ENCODE assay signal across 8 mouse cellular contexts in genomic region chr7:30534633-30535577, GRCm38 (mm10). TPM values are rescaled to one million over a fixed set of nuclear protein-coding genes. Genes with fewer than 3 reads are reported as not detected.
A peak's percentile ranks its signal among the peaks of the same experiment; 100 is the strongest.
DNase-seq lines count a peak whose midpoint lies in the region; ATAC-seq lines count a peak whose summit lies in the region.

TSS of gene Arhgap33 (minus strand) at chr7:30535060.

- ATAC-seq in intestine, embryonic 14.5 days (replicated peaks; ENCODE audit: low FRiP score, low TSS enrichment, low read depth): peak; percentile 94

- peak within 1 kb of the TSS; percentile 90 for H3K4me2 ChIP-seq in intestine, embryonic 14.5 days (ENCODE audit: low read length)

- H3K27me3 ChIP-seq in intestine, embryonic 14.5 days (replicated peaks; ENCODE audit: control insufficient read depth, insufficient read depth, low read length): no peaks in the 10 kb centered on the region

- intact Hi-C loops in gastrocnemius, postnatal 14 days (cut with DNase I; ENCODE audit: low total_unique reads): no loop called here
- intact Hi-C loops in left cerebral cortex, postnatal 14 days (cut with DNase I): no loop called here

- H3K9ac ChIP-seq in intestine, embryonic 14.5 days (ENCODE audit: low read length): peak within 1 kb of the TSS; percentile 69

- peak within 1 kb of the TSS; percentile 72 for H3K4me3 ChIP-seq in intestine, embryonic 14.5 days (ENCODE audit: low read depth, low read length)

- no peak within 1 kb of the TSS; the same call in 1 of the 2 replicates for H3K27ac ChIP-seq in intestine, embryonic 14.5 days (ENCODE audit: low read depth)

- no peaks in the 10 kb centered on the region for H3K9me3 ChIP-seq in intestine, embryonic 14.5 days (ENCODE audit: control insufficient read depth, low read length)

- under 1% methylated on average over 62 of the region's 84 CpGs for WGBS in intestine, embryonic 14.5 days

- peaks cover 22% of the 10 kb centered on the region for H3K4me1 ChIP-seq in intestine, embryonic 14.5 days (replicated peaks; ENCODE audit: control insufficient read depth, insufficient read depth, low read length)

- H3K36me3 ChIP-seq in intestine, embryonic 14.5 days (ENCODE audit: control insufficient read depth, insufficient read depth, low read length): peaks cover 38% of the 10 kb centered on the region

- peak; percentile 97 to 98 for DNase-seq in adrenal gland, adult (ENCODE audit: inconsistent age in 2 of 2, low spot score in 1 of 2)
- DNase-seq in embryo, embryonic 10.5 days (ENCODE audit: low spot score): peak; percentile 99
- peak; percentile 95 for DNase-seq in gastrocnemius, postnatal 14 days
- peak; percentile 96 for DNase-seq in intestine, embryonic 14.5 days (ENCODE audit: low spot score)
- DNase-seq in left cerebral cortex, postnatal 14 days (ENCODE audit: low spot score in 2 of 2): peak; percentile 97 to 98
- DNase-seq in mesoderm, embryonic 11.5 days (ENCODE audit: low read depth, low spot score): peak; percentile 99
- DNase-seq in right cerebral cortex, postnatal 36 days (ENCODE audit: low spot score in 2 of 2): peak; percentile 97 to 98
- peak; percentile 96 for DNase-seq in yolk sac, embryonic 10.5 days (ENCODE audit: low spot score)

RNA-seq across cellular contexts. Expression of gene Arhgap33, which starts in this region (rescaled TPM):
- total RNA-seq in gastrocnemius, postnatal 14 days (2021): 1 to 10 TPM in 1 of 2 experiments, under 1 TPM in 1; 0.98 to 2.4 TPM
- polyA plus RNA-seq in intestine, embryonic 14.5 days (2014; fragmentation: Nextera tagmentation; extraction: Ambion mirVana): 10.7 and 11.9 TPM in 2 replicates
- total RNA-seq in left cerebral cortex, postnatal 14 days (2021): 100 to 1,000 TPM; 233 to 246 TPM

Comparison
In these comparisons a context has a peak if more than half of its experiments do, and no peak if none do; other contexts are left out.
1. RNA of gene Arhgap33 (total RNA-seq): 233 to 246 TPM in left cerebral cortex, postnatal 14 days; 0.98 to 2.4 TPM in gastrocnemius, postnatal 14 days; every median in the first group is over 10 times any median in the second.
2. Peak in every context shown above with its lines, with median percentiles within 50 percentile points of each other: DNase-seq.